Mouse (Mus musculus) heart, embryonic 16.5 days (tissue): Measurements from ENCODE around the gene Acbd3. TPM values are rescaled to one million over a fixed set of nuclear protein-coding genes. Genes with fewer than 3 reads are reported as not detected.

Experiments used
- ATAC-seq: fragments of 200-750 bp; cut with Nextera tagmentation; replicated peaks from 2 replicates; pipeline ENCODE4 v1.8.0; 2017; ENCODE audit warnings: moderate number of reproducible peaks; ENCODE audit not compliant: insufficient read depth, low FRiP score; ENCODE audit errors: extremely low read depth
- H3K27ac ChIP-seq: fragments of 300-500 bp; sonication (generic); 2 replicates; pipeline ENCODE4 v1.5.1; 2014; ENCODE audit warnings: mild to moderate bottlenecking, low read length, control low read depth, moderate library complexity
- H3K27me3 ChIP-seq: fragments of 300-500 bp; sonication (generic); 2 replicates; pipeline ENCODE4 v1.6.1; 2014; ENCODE audit warnings: low read length, mixed read lengths; ENCODE audit not compliant: control insufficient read depth, insufficient read depth
- H3K36me3 ChIP-seq: fragments of 300-500 bp; sonication (generic); 2 replicates; pipeline ENCODE4 v1.6.1; 2014; ENCODE audit not compliant: control insufficient read depth, insufficient read depth
- H3K4me1 ChIP-seq: fragments of 300-500 bp; sonication (generic); 2 replicates; pipeline ENCODE4 v1.6.1; 2014; ENCODE audit warnings: low read length, mixed read lengths; ENCODE audit not compliant: control insufficient read depth, insufficient read depth
- H3K4me2 ChIP-seq: fragments of 300-500 bp; sonication (generic); 2 replicates; pipeline ENCODE4 v1.6.1; 2014; ENCODE audit warnings: low read depth, mild to moderate bottlenecking, control low read depth, low read length
- H3K4me3 ChIP-seq: fragments of 300-500 bp; sonication (generic); 2 replicates; pipeline ENCODE4 v1.5.1; 2014; ENCODE audit warnings: mild to moderate bottlenecking, control low read depth, low read length
- H3K9ac ChIP-seq: fragments of 300-500 bp; sonication (generic); 2 replicates; pipeline ENCODE4 v1.6.1; 2014; ENCODE audit warnings: low read length, control low read depth
- H3K9me3 ChIP-seq: fragments of 300-500 bp; sonication (generic); replicated peaks from 2 replicates; pipeline ENCODE4 v1.6.1; 2016; ENCODE audit warnings: low read length; ENCODE audit not compliant: control insufficient read depth
- WGBS: fragments of 180-500 bp; shearing (Covaris S2); extraction: QIAGEN DNeasy Blood & Tissue Kit; methylation state at CpG from one replicate; pipeline ENCODE4 v1.1.7; 2014; 5-methylcytosine and 5-hydroxymethylcytosine counted together
- polyA plus RNA-seq: library from polyadenylated mRNA; unstranded; fragments of >200 nt; fragmentation: Nextera tagmentation; extraction: Ambion mirVana; gene quantifications from 2 replicates; pipeline ENCODE4 v1.2.1, GENCODE M21; 2015

Acbd3 gene
- polyA plus RNA-seq, 1 experiment from 2014 or later, result 19.2 TPM

GRCm38 (mm10) chr1:180754376-180754775 is 28.5 kb downstream of the Acbd3 start:
- Histone ChIP-seq H3K4me2 (no peak overlapping the region), H3K36me3 (peaks cover 23% of the 10 kb centered on the region), H3K4me1 (no peaks in the 10 kb centered on the region), H3K27me3 (no peaks in the 10 kb centered on the region), H3K4me3 (no peak overlapping the region), H3K9me3 (no peaks in the 10 kb centered on the region), H3K27ac (no peak overlapping the region), H3K9ac (no peak overlapping the region)
- 85% methylated on average over 8 of the region's 8 CpGs for WGBS
- ATAC-seq, result no peak

- no peaks in the 10 kb centered on the region for H3K4me1 ChIP-seq
- H3K9ac ChIP-seq, result no peak overlapping the region
- no peaks in the 10 kb centered on the region for H3K9me3 ChIP-seq
- H3K4me2 ChIP-seq, result no peak overlapping the region
- H3K4me3 ChIP-seq, result no peak overlapping the region
- 94% methylated on average over 2 of the region's 2 CpGs for WGBS
- no peak overlapping the region for H3K27ac ChIP-seq
- ATAC-seq, result no peak
- no peaks in the 10 kb centered on the region for H3K27me3 ChIP-seq
- peaks cover 21% of the 10 kb centered on the region for H3K36me3 ChIP-seq
These were observed 30.9 kb downstream of the Acbd3 start for GRCm38 (mm10) chr1:180756711-180757110.

DNA sequence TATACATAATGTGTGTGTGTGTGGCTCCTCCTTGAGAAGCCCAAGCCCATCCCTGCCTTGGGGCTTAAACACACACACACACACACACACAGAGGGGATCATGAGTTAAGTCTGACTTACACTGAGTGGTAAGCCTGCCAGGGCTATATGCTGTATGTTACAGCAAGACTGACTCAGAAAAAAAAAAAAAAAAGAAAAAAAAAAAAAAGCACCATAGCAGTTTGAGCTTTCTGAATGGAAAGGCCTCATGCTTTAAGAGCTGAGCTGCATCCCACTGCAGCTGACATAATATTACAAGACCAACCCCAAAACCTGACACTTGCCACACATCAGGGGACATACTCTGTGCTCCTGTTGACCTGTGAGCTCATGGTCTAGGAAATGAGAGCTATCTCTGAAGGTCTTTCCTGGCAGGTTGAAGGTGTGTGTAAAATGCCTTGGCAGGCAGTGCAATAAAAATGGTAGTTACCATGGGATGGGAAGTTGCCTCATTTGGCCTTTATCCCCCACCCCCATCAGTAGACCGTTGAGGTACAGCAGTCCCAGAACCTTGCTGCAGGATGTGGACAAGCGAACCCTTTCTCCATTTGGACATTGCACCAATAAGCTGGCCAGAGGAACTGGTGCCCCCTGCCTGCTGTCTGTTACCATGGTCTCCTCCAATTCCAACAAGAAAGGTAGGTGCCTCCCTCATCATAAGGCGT is 31.6 kb downstream of the Acbd3 start:
- no peak overlapping the region for H3K4me2 ChIP-seq
- H3K36me3 ChIP-seq, result peaks cover 15% of the 10 kb centered on the region
- H3K9ac ChIP-seq, result no peak overlapping the region
- WGBS, result 80% methylated on average over 3 of the region's 3 CpGs
- H3K4me1 ChIP-seq, result no peaks in the 10 kb centered on the region
- no peaks in the 10 kb centered on the region for H3K27me3 ChIP-seq
- no peaks in the 10 kb centered on the region for H3K9me3 ChIP-seq
- ATAC-seq, result no peak
- H3K27ac ChIP-seq, result no peak overlapping the region
- no peak overlapping the region for H3K4me3 ChIP-seq

GRCm38 (mm10) chr1:180757956-180758520 is 32.2 kb downstream of the Acbd3 start:
- Histone ChIP-seq H3K4me3 (no peak overlapping the region), H3K4me2 (no peak overlapping the region), H3K4me1 (no peaks in the 10 kb centered on the region; the same call in 1 of the 2 replicates), H3K27ac (no peak overlapping the region), H3K9ac (no peak overlapping the region), H3K36me3 (peaks cover 9% of the 10 kb centered on the region), H3K9me3 (no peaks in the 10 kb centered on the region), H3K27me3 (no peaks in the 10 kb centered on the region)
- WGBS, result 84% methylated on average over 7 of the region's 7 CpGs
- ATAC-seq, result no peak

DNA sequence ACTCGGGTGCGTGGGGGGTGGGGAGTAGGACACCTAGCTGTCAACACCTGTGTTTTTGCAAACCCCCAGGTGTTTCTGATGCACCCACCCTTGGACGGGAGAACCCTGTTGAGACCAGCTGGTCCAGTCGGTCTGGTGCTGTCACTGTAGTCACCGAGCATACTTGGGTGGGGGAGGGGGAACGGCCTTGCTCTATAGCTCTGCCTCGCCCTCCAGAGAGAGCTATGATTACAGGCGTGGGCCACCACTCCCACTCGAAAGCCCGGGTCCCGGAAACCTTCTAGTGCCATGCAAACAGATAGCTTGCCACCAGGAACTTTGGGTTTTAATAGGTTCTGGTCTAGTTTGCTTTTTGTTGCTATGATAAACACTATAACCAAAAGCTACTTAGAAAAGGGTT is 36.3 kb downstream of the Acbd3 start:
- ATAC-seq, result no peak
- WGBS, result 71% methylated on average over 11 of the region's 11 CpGs

DNA sequence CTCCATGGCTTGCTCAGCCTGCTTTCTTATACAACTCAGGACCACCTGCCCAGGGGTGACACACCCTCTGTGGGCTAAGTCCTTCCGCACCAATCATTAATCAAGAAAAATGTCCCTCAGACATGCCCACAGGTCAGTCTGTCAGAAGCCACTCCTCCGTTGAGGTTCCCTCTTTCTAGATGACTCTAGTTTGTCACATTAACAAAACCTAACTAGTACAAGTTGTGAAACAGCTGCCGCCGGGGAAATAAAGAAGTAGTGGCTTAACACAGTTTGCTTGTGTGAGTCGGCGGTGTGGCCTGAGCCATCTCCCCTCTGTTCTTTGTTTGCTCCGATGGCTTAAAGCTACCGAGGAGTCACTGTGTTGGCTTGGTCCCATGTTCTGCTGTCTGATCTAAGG is 36.8 kb downstream of the Acbd3 start:
- no peaks in the 10 kb centered on the region for H3K27me3 ChIP-seq
- no peak overlapping the region for H3K4me3 ChIP-seq
- H3K4me1 ChIP-seq, result peaks cover 4% of the 10 kb centered on the region; the same call in 1 of the 2 replicates
- no peaks in the 10 kb centered on the region for H3K36me3 ChIP-seq
- no peak overlapping the region for H3K27ac ChIP-seq
- H3K9ac ChIP-seq, result no peak overlapping the region
- no peaks in the 10 kb centered on the region for H3K9me3 ChIP-seq
- ATAC-seq, result no peak
- WGBS, result 72% methylated on average over 8 of the region's 8 CpGs
- H3K4me2 ChIP-seq, result no peak overlapping the region

More for the DNA sequence above, 36.3 kb downstream of the Acbd3 start:
- Histone ChIP-seq H3K9me3 (no peaks in the 10 kb centered on the region), H3K4me2 (no peak overlapping the region), H3K4me1 (peaks cover 3% of the 10 kb centered on the region; the same call in 1 of the 2 replicates), H3K4me3 (no peak overlapping the region), H3K27ac (no peak overlapping the region), H3K27me3 (no peaks in the 10 kb centered on the region), H3K36me3 (no peaks in the 10 kb centered on the region), H3K9ac (no peak overlapping the region)

GRCm38 (mm10) chr1:180763307-180763706 is 37.5 kb downstream of the Acbd3 start:
- Histone ChIP-seq H3K9ac (peak overlapping the region; percentile 72), H3K4me1 (peaks cover 8% of the 10 kb centered on the region; the same call in 1 of the 2 replicates), H3K9me3 (no peaks in the 10 kb centered on the region), H3K4me2 (peak overlapping the region; percentile 93), H3K27me3 (no peaks in the 10 kb centered on the region), H3K27ac (no peak overlapping the region), H3K4me3 (peak overlapping the region; percentile 52), H3K36me3 (no peaks in the 10 kb centered on the region)
- 6% methylated on average over 14 of the region's 14 CpGs for WGBS
- no peak for ATAC-seq

- Histone ChIP-seq H3K4me1 (peaks cover 8% of the 10 kb centered on the region; the same call in 1 of the 2 replicates), H3K4me2 (peak overlapping the region; percentile 93), H3K9ac (peak overlapping the region; percentile 72), H3K9me3 (no peaks in the 10 kb centered on the region), H3K27ac (no peak overlapping the region), H3K27me3 (no peaks in the 10 kb centered on the region), H3K4me3 (peak overlapping the region; percentile 52), H3K36me3 (no peaks in the 10 kb centered on the region)
- ATAC-seq, result peak; percentile 69
- 0% methylated on average over 11 of the region's 11 CpGs for WGBS
These were observed 38.0 kb downstream of the Acbd3 start for GRCm38 (mm10) chr1:180763828-180764227.

DNA sequence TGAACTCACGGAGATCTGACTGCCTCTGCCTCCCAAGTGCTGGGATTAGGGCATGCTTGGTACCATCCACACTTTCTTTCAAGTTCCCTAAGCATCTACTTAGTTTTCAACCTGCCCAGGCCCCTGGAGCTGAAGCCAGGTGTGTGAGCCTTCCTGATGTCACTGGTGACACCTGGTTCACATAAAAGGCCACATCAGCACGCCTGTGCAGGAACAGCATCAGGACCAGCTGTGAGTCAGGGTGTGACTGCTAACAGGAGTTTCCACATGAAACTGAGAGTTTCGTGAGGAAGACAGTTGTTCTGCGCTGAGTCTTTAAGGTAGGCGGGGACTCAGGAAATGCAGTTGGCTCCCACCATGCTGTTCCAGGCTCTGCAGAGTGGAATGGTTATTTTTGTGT is 39.5 kb downstream of the Acbd3 start:
- Histone ChIP-seq H3K27ac (no peak overlapping the region), H3K27me3 (no peaks in the 10 kb centered on the region), H3K4me1 (peaks cover 10% of the 10 kb centered on the region; the same call in 1 of the 2 replicates), H3K4me3 (no peak overlapping the region), H3K9me3 (no peaks in the 10 kb centered on the region), H3K36me3 (no peaks in the 10 kb centered on the region), H3K4me2 (no peak overlapping the region), H3K9ac (no peak overlapping the region)
- ATAC-seq, result no peak
- WGBS, result 79% methylated on average over 5 of the region's 5 CpGs
